In genomic region chr7:122296331-122296730, GRCm38 (mm10) we compare ENCODE assay signal across 13 mouse cellular contexts.
"Had no signal": no experiment of that assay in that cellular context is flagged by ENCODE, and none has a peak within 500 bp of the region (broad histone marks: within the 10 kb centered on the region; RNA-seq: fewer than 3 reads in every experiment).

No protein-coding gene starts in this region.

- H3K27ac ChIP-seq: kidney, postnatal 0 days; limb, embryonic 12.5 days; liver, embryonic 13.5 days; lung, embryonic 15.5 days; neural tube, embryonic 13.5 days had no signal

- DNase-seq: kidney, adult 9 months; kidney, postnatal 36 days; liver; liver, embryonic 13.5 days; liver, postnatal 0 days; lung, postnatal 14 days; retina, postnatal 1 day; thymus, postnatal 36 days had no signal

- H3K4me3 ChIP-seq: limb, embryonic 12.5 days; liver, embryonic 13.5 days; lung, embryonic 15.5 days; neural tube, embryonic 13.5 days had no signal

- ATAC-seq: liver, postnatal 0 days; midbrain, embryonic 16.5 days had no signal
